Mouse (Mus musculus): ENCODE results near the gene Lsr.
A peak's percentile ranks its signal among the peaks of the same experiment; 100 is the strongest.
"Not testable (repeated sequence)": the region's sequence is repeated elsewhere in the genome, so short reads cannot be mapped to it uniquely, and the experiment has no call there.

Lsr gene

GRCm38 (mm10) chr7:30959786-30960349, 13.4 kb downstream of the Lsr start:
- no peak for DNase-seq

- DNase-seq: no peak
Measured at GRCm38 (mm10) chr7:30958866-30959487, 14.3 kb downstream of the Lsr start.

GRCm38 (mm10) chr7:30958109-30958865, 15.0 kb downstream of the Lsr start:
- peak; percentile 9 for DNase-seq

GRCm38 (mm10) chr7:30957367-30957783, 15.9 kb downstream of the Lsr start:
- peak; percentile 93 for DNase-seq

GRCm38 (mm10) chr7:30956756-30957366, 16.4 kb downstream of the Lsr start, which contains the start of gene Usf2:
Gene Usf2 (minus strand): TSS chr7:30956803.
- peak; percentile 87 for DNase-seq

- peak; percentile 73 for DNase-seq
Measured at GRCm38 (mm10) chr7:30956357-30956751, 16.9 kb downstream of the Lsr start.

- DNase-seq: peak; percentile 92
Measured at GRCm38 (mm10) chr7:30955584-30956356, 17.5 kb downstream of the Lsr start.

GRCm38 (mm10) chr7:30954971-30955520, 18.2 kb downstream of the Lsr start:
- no peak for DNase-seq

- DNase-seq: no peak
Measured at GRCm38 (mm10) chr7:30954036-30954435, 19.2 kb downstream of the Lsr start.

GRCm38 (mm10) chr7:30953459-30953858, 19.8 kb downstream of the Lsr start:
- DNase-seq: no peak

- DNase-seq: no peak
Measured at GRCm38 (mm10) chr7:30952441-30953265, 20.6 kb downstream of the Lsr start.

- DNase-seq: not testable (repeated sequence)
Measured at GRCm38 (mm10) chr7:30949902-30950301, 23.4 kb downstream of the Lsr start.

- DNase-seq: no peak
Measured at GRCm38 (mm10) chr7:30945876-30946275, 27.4 kb downstream of the Lsr start.

GRCm38 (mm10) chr7:30945466-30945865, 27.8 kb downstream of the Lsr start:
- not testable (repeated sequence) for DNase-seq

GRCm38 (mm10) chr7:30944706-30945105, 28.6 kb downstream of the Lsr start:
- DNase-seq: not testable (repeated sequence)

GRCm38 (mm10) chr7:30943909-30944635, 29.2 kb downstream of the Lsr start, which contains the start of gene Hamp:
Gene Hamp (minus strand): TSS chr7:30944032.
- no peak for DNase-seq

- DNase-seq: not testable (repeated sequence)
Measured at GRCm38 (mm10) chr7:30942365-30942764, 30.9 kb downstream of the Lsr start.

GRCm38 (mm10) chr7:30940070-30940469, 33.2 kb downstream of the Lsr start:
- DNase-seq: not testable (repeated sequence)

- DNase-seq: not testable (repeated sequence)
Measured at GRCm38 (mm10) chr7:30935422-30936099, 37.7 kb downstream of the Lsr start.

- not testable (repeated sequence) for DNase-seq
Measured at GRCm38 (mm10) chr7:30924581-30924980, 48.7 kb downstream of the Lsr start, which contains the start of gene Hamp2. Gene Hamp2 (minus strand): TSS chr7:30924681.

Measured in embryo, embryonic 11 days (tissue).